Mouse (Mus musculus) left cerebral cortex, adult 18-20 months (tissue): ENCODE measurements at regions not wholly inside any gene's neighbourhood (a gene's known extent, or its start where the extent isn't known, plus 50 kb on each side); places are given as distances from the start of the nearest gene placed in this dataset.

Source experiments
- DNase-seq, 2 experiments: peaks; one replicate each; pipeline ENCODE4 v3.0.0; 2021 to 2022; ENCODE audit warnings: low spot score in 2 of 2, mixed read lengths in 1 of 2

- peak; percentile 65 to 76 for DNase-seq
These were observed 446.0 kb upstream of the Slitrk1 start for GRCm38 (mm10) chr14:109359914-109360313.
